Mouse (Mus musculus): ENCODE results near the gene S1pr4. TPM values are rescaled to one million over a fixed set of nuclear protein-coding genes. Genes with fewer than 3 reads are reported as not detected.

The S1pr4 gene
- total RNA-seq, 2 experiments from 2014 or later, result 0.14 to 0.66 TPM

- intact Hi-C loops (cut with DNase I), result loop anchor here (10.0 kb wide), 1 partner anchor 273 kb away; no protein-coding TSS in a partner anchor
These were observed 32.2 kb downstream of the S1pr4 start for GRCm38 (mm10) chr10:81467670-81468235.

GRCm38 (mm10) chr10:81466881-81467280, 33.1 kb downstream of the S1pr4 start:
- DNase-seq, result no peak
- intact Hi-C loops (cut with DNase I), result loop anchor here (10.0 kb wide), 1 partner anchor 272 kb away; no protein-coding TSS in a partner anchor

More at GRCm38 (mm10) chr10:81467670-81468235, 32.2 kb downstream of the S1pr4 start:
- DNase-seq, result peak; percentile 9

GRCm38 (mm10) chr10:81466066-81466465, 33.9 kb downstream of the S1pr4 start:
- no peak for DNase-seq
- intact Hi-C loops (cut with DNase I), result loop anchor here (10.0 kb wide), 1 partner anchor 271 kb away; no protein-coding TSS in a partner anchor

GRCm38 (mm10) chr10:81465265-81465645, 34.7 kb downstream of the S1pr4 start:
- intact Hi-C loops (cut with DNase I), result loop anchor here (10.0 kb wide), 1 partner anchor 270 kb away; no protein-coding TSS in a partner anchor
- DNase-seq, result no peak

GRCm38 (mm10) chr10:81464405-81465264, 35.3 kb downstream of the S1pr4 start:
- intact Hi-C loops (cut with DNase I), result loop anchor here (10.0 kb wide), 1 partner anchor 270 kb away; no protein-coding TSS in a partner anchor
- peak; percentile 63 for DNase-seq

- intact Hi-C loops (cut with DNase I), result loop anchor here (10.0 kb wide), 1 partner anchor 269 kb away; no protein-coding TSS in a partner anchor
- no peak for DNase-seq
These were observed 36.4 kb downstream of the S1pr4 start for GRCm38 (mm10) chr10:81463531-81463930.

- intact Hi-C loops (cut with DNase I), result loop anchor here (10.0 kb wide), 1 partner anchor 268 kb away; no protein-coding TSS in a partner anchor
- DNase-seq, result no peak
These were observed 37.0 kb downstream of the S1pr4 start for GRCm38 (mm10) chr10:81462917-81463316.

GRCm38 (mm10) chr10:81462415-81462804, 37.5 kb downstream of the S1pr4 start:
- no peak for DNase-seq
- intact Hi-C loops (cut with DNase I), result loop anchor here (10.0 kb wide), 1 partner anchor 268 kb away; no protein-coding TSS in a partner anchor

- intact Hi-C loops (cut with DNase I), result loop anchor here (10.0 kb wide), 1 partner anchor 267 kb away; no protein-coding TSS in a partner anchor
- DNase-seq, result no peak
These were observed 38.1 kb downstream of the S1pr4 start for GRCm38 (mm10) chr10:81461673-81462414.

- DNase-seq, result no peak
- intact Hi-C loops (cut with DNase I), result loop anchor here (10.0 kb wide), 1 partner anchor 266 kb away; no protein-coding TSS in a partner anchor
These were observed 39.0 kb downstream of the S1pr4 start for GRCm38 (mm10) chr10:81460951-81461350.

- DNase-seq, result no peak
These were observed 39.5 kb downstream of the S1pr4 start for GRCm38 (mm10) chr10:81460471-81460870.

GRCm38 (mm10) chr10:81459399-81459798, 40.5 kb downstream of the S1pr4 start:
- DNase-seq, result no peak

More at GRCm38 (mm10) chr10:81460471-81460870, 39.5 kb downstream of the S1pr4 start:
- intact Hi-C loops (cut with DNase I), result loop anchor here (10.0 kb wide), 1 partner anchor 266 kb away; no protein-coding TSS in a partner anchor

GRCm38 (mm10) chr10:81458267-81458666, 41.7 kb downstream of the S1pr4 start:
- intact Hi-C loops (cut with DNase I), result loop anchor here (10.0 kb wide), 1 partner anchor 173 kb away; no protein-coding TSS in a partner anchor
- DNase-seq, result no peak

More at GRCm38 (mm10) chr10:81459399-81459798, 40.5 kb downstream of the S1pr4 start:
- intact Hi-C loops (cut with DNase I), result loop anchor here (10.0 kb wide), 1 partner anchor 175 kb away; no protein-coding TSS in a partner anchor

- intact Hi-C loops (cut with DNase I), result loop anchor here (10.0 kb wide), 1 partner anchor 173 kb away; no protein-coding TSS in a partner anchor
- DNase-seq, result no peak
These were observed 42.3 kb downstream of the S1pr4 start for GRCm38 (mm10) chr10:81457624-81458023.

GRCm38 (mm10) chr10:81456983-81457563, 42.9 kb downstream of the S1pr4 start:
- intact Hi-C loops (cut with DNase I), result loop anchor here (10.0 kb wide), 1 partner anchor 172 kb away; no protein-coding TSS in a partner anchor
- no peak for DNase-seq

- no peak for DNase-seq
- intact Hi-C loops (cut with DNase I), result loop anchor here (10.0 kb wide), 1 partner anchor 171 kb away; no protein-coding TSS in a partner anchor
These were observed 44.6 kb downstream of the S1pr4 start, which contains the start of gene Nfic for GRCm38 (mm10) chr10:81455181-81455895. TSS of gene Nfic (minus strand) at chr10:81455635.

GRCm38 (mm10) chr10:81454106-81454505, 45.8 kb downstream of the S1pr4 start:
- no peak for DNase-seq
- intact Hi-C loops (cut with DNase I), result loop anchor here (10.0 kb wide), 1 partner anchor 169 kb away; no protein-coding TSS in a partner anchor

- DNase-seq, result no peak
- intact Hi-C loops (cut with DNase I), result loop anchor here (10.0 kb wide), 1 partner anchor 168 kb away; no protein-coding TSS in a partner anchor
These were observed 47.0 kb downstream of the S1pr4 start for GRCm38 (mm10) chr10:81452947-81453288.
